Mouse (Mus musculus) intestine, embryonic 15.5 days (tissue): ENCODE results near the gene Trim8. TPM values are rescaled to one million over a fixed set of nuclear protein-coding genes. Genes with fewer than 3 reads are reported as not detected.

Source experiments
- ATAC-seq: fragments of 200-750 bp; cut with Nextera tagmentation; 2 replicates; pipeline ENCODE4 v1.8.0; 2017; ENCODE audit warnings: moderate TSS enrichment, moderate library complexity
- H3K27ac ChIP-seq: fragments of 300-500 bp; sonication (generic); 2 replicates; pipeline ENCODE4 v1.5.1; 2015; ENCODE audit warnings: mild to moderate bottlenecking, inconsistent platforms
- H3K27me3 ChIP-seq: fragments of 300-500 bp; sonication (generic); replicated peaks from 2 replicates; pipeline ENCODE4 v1.6.1; 2015; ENCODE audit warnings: inconsistent platforms
- H3K36me3 ChIP-seq: fragments of 300-500 bp; sonication (generic); 2 replicates; pipeline ENCODE4 v1.6.1; 2015; ENCODE audit warnings: inconsistent platforms
- H3K4me1 ChIP-seq: fragments of 300-500 bp; sonication (generic); replicated peaks from 2 replicates; pipeline ENCODE4 v1.6.1; 2015; ENCODE audit warnings: inconsistent platforms
- H3K4me2 ChIP-seq: fragments of 300-500 bp; sonication (generic); replicated peaks from 2 replicates; pipeline ENCODE4 v1.6.1; 2015; ENCODE audit warnings: mild to moderate bottlenecking, inconsistent platforms
- H3K4me3 ChIP-seq: fragments of 300-500 bp; sonication (generic); replicated peaks from 2 replicates; pipeline ENCODE4 v1.5.1; 2015; ENCODE audit warnings: inconsistent platforms
- H3K9ac ChIP-seq: fragments of 300-500 bp; sonication (generic); 2 replicates; pipeline ENCODE4 v1.6.1; 2015; ENCODE audit warnings: inconsistent platforms
- H3K9me3 ChIP-seq: fragments of 300-500 bp; sonication (generic); 2 replicates; pipeline ENCODE4 v1.6.1; 2016; ENCODE audit warnings: inconsistent platforms
- WGBS: fragments of 180-500 bp; shearing (Covaris S2); methylation state at CpG from one replicate; pipeline ENCODE4 v1.1.7; 2015; 5-methylcytosine and 5-hydroxymethylcytosine counted together
- polyA plus RNA-seq: library from polyadenylated mRNA; unstranded; fragments of >200 nt; fragmentation: Nextera tagmentation; extraction: Ambion mirVana; gene quantifications from 2 replicates; pipeline ENCODE4 v1.2.1, GENCODE M21; 2015

Gene Trim8
- polyA plus RNA-seq, 1 experiment from 2014 or later = 16.4 TPM

- H3K4me3 ChIP-seq = no peak overlapping the region
- H3K27ac ChIP-seq = no peak overlapping the region
- H3K9ac ChIP-seq = no peak overlapping the region
- H3K9me3 ChIP-seq = no peaks in the 10 kb centered on the region
- H3K4me1 ChIP-seq = peaks cover 6% of the 10 kb centered on the region; the same call in 1 of the 2 replicates
- 79% methylated on average over 3 of the region's 4 CpGs for WGBS
- 0 out of 2 replicates have a peak, but pooled peaks cover 5% of the 10 kb centered on the region for H3K36me3 ChIP-seq
- no peak for ATAC-seq
- no peaks in the 10 kb centered on the region for H3K27me3 ChIP-seq
- no peak overlapping the region for H3K4me2 ChIP-seq
Observed at GRCm38 (mm10) chr19:46552496-46552895, 51.0 kb downstream of the Trim8 start.

- ATAC-seq = peak; percentile 53
- H3K9ac ChIP-seq = no peak overlapping the region
- H3K9me3 ChIP-seq = no peaks in the 10 kb centered on the region
- H3K36me3 ChIP-seq = 0 out of 2 replicates have a peak, but pooled peaks cover 5% of the 10 kb centered on the region
- peaks cover 6% of the 10 kb centered on the region; the same call in 1 of the 2 replicates for H3K4me1 ChIP-seq
- 48% methylated on average over 11 of the region's 11 CpGs for WGBS
- no peak overlapping the region for H3K27ac ChIP-seq
- H3K4me3 ChIP-seq = no peak overlapping the region
- no peak overlapping the region for H3K4me2 ChIP-seq
- H3K27me3 ChIP-seq = no peaks in the 10 kb centered on the region
Observed at GRCm38 (mm10) chr19:46553541-46553955, 52.0 kb downstream of the Trim8 start.

- Histone ChIP-seq H3K36me3 (no peaks in the 10 kb centered on the region), H3K9me3 (no peaks in the 10 kb centered on the region), H3K9ac (no peak overlapping the region), H3K27me3 (no peaks in the 10 kb centered on the region), H3K4me2 (no peak overlapping the region), H3K4me3 (no peak overlapping the region), H3K4me1 (peaks cover 8% of the 10 kb centered on the region; the same call in 1 of the 2 replicates), H3K27ac (no peak overlapping the region)
- no peak for ATAC-seq
- WGBS = 79% methylated on average over 8 of the region's 8 CpGs
Observed at GRCm38 (mm10) chr19:46558009-46558408, 56.5 kb downstream of the Trim8 start.

- Histone ChIP-seq H3K4me2 (no peak overlapping the region), H3K4me1 (peaks cover 4% of the 10 kb centered on the region; the same call in 1 of the 2 replicates), H3K9me3 (no peaks in the 10 kb centered on the region), H3K27me3 (no peaks in the 10 kb centered on the region), H3K36me3 (no peaks in the 10 kb centered on the region), H3K27ac (no peak overlapping the region), H3K9ac (no peak overlapping the region), H3K4me3 (no peak overlapping the region)
- no peak for ATAC-seq
- WGBS = 75% methylated on average over 12 of the region's 12 CpGs
Observed at GRCm38 (mm10) chr19:46558631-46559030, 57.1 kb downstream of the Trim8 start.

GRCm38 (mm10) chr19:46562132-46562531 is 60.6 kb downstream of the Trim8 start:
- Histone ChIP-seq H3K36me3 (no peaks in the 10 kb centered on the region), H3K9ac (no peak overlapping the region), H3K9me3 (no peaks in the 10 kb centered on the region), H3K27me3 (no peaks in the 10 kb centered on the region), H3K27ac (no peak overlapping the region), H3K4me1 (0 out of 2 replicates have a peak, but pooled peaks cover 2% of the 10 kb centered on the region), H3K4me2 (no peak overlapping the region), H3K4me3 (no peak overlapping the region)
- peak; percentile 56; the same call in 1 of the 2 replicates for ATAC-seq
- 41% methylated on average over 1 of the region's 1 CpGs for WGBS

GRCm38 (mm10) chr19:46562581-46563515 is 61.3 kb downstream of the Trim8 start:
- Histone ChIP-seq H3K4me2 (no peak overlapping the region), H3K9me3 (no peaks in the 10 kb centered on the region), H3K4me1 (0 out of 2 replicates have a peak, but pooled peaks cover 2% of the 10 kb centered on the region), H3K9ac (no peak overlapping the region), H3K27ac (no peak overlapping the region), H3K36me3 (no peaks in the 10 kb centered on the region), H3K4me3 (no peak overlapping the region), H3K27me3 (no peaks in the 10 kb centered on the region)
- no peak for ATAC-seq
- 85% methylated on average over 14 of the region's 14 CpGs for WGBS

- Histone ChIP-seq H3K27me3 (no peaks in the 10 kb centered on the region), H3K9me3 (no peaks in the 10 kb centered on the region), H3K9ac (no peak overlapping the region), H3K36me3 (no peaks in the 10 kb centered on the region), H3K4me3 (no peak overlapping the region), H3K27ac (no peak overlapping the region), H3K4me2 (no peak overlapping the region), H3K4me1 (0 out of 2 replicates have a peak, but pooled peaks cover 2% of the 10 kb centered on the region)
- no peak for ATAC-seq
- WGBS = 83% methylated on average over 4 of the region's 4 CpGs
Observed at GRCm38 (mm10) chr19:46563603-46564002, 62.1 kb downstream of the Trim8 start.

- Histone ChIP-seq H3K9me3 (no peaks in the 10 kb centered on the region), H3K4me1 (0 out of 2 replicates have a peak, but pooled peaks cover 2% of the 10 kb centered on the region), H3K36me3 (no peaks in the 10 kb centered on the region), H3K4me2 (no peak overlapping the region), H3K9ac (no peak overlapping the region), H3K27ac (no peak overlapping the region), H3K27me3 (no peaks in the 10 kb centered on the region), H3K4me3 (no peak overlapping the region)
- WGBS = 71% methylated on average over 14 of the region's 14 CpGs
- no peak for ATAC-seq
Observed at GRCm38 (mm10) chr19:46564043-46564462, 62.6 kb downstream of the Trim8 start.

Other genes starting within 250 kb of the Trim8 start
- gene Nfkb2, start 197.4 kb upstream of the Trim8 start, polyA plus RNA-seq = 10.0 and 10.3 TPM in 2 replicates
- 34.8 and 36.2 TPM in 2 replicates for gene Psd, start 174.5 kb upstream of the Trim8 start, polyA plus RNA-seq
- 15.6 and 16.7 TPM in 2 replicates for gene Fbxl15, start 173.5 kb upstream of the Trim8 start, polyA plus RNA-seq
- gene Cuedc2, start 163.0 kb upstream of the Trim8 start, polyA plus RNA-seq = 126 and 138 TPM in 2 replicates
- 13.5 and 14.2 TPM in 2 replicates for gene Mfsd13a, start 160.6 kb upstream of the Trim8 start, polyA plus RNA-seq
- 1.1 and 1.7 TPM in 2 replicates for gene 2310034G01Rik, start 151.4 kb upstream of the Trim8 start, polyA plus RNA-seq
- 114 and 118 TPM in 2 replicates for gene Actr1a, start 106.0 kb upstream of the Trim8 start, polyA plus RNA-seq
- 20.7 and 21.4 TPM in 2 replicates for gene Sufu, start 104.8 kb upstream of the Trim8 start, polyA plus RNA-seq
- 69.9 and 72.4 TPM in 2 replicates for gene Arl3, start 71.5 kb downstream of the Trim8 start, polyA plus RNA-seq
- gene Sfxn2, start 71.7 kb downstream of the Trim8 start, polyA plus RNA-seq = 18.2 and 20.5 TPM in 2 replicates
- 39.5 and 40.7 TPM in 2 replicates for gene Wbp1l, start 97.4 kb downstream of the Trim8 start, polyA plus RNA-seq
- gene Cyp17a1, start 171.5 kb downstream of the Trim8 start, polyA plus RNA-seq = 0.30 TPM in 1 of 2 replicates, not detected in the other
- gene Borcs7, start 188.2 kb downstream of the Trim8 start, polyA plus RNA-seq = 14.5 and 15.2 TPM in 2 replicates
- 59.4 and 63.4 TPM in 2 replicates for gene As3mt, start 205.8 kb downstream of the Trim8 start, polyA plus RNA-seq